Mouse (Mus musculus) thymus, adult 2 months (tissue): Measurements from ENCODE around the gene Stat3.

ENCODE experiments used
- CTCF ChIP-seq: fragments of 200-500 bp; IDR thresholded peaks from 2 replicates; pipeline ENCODE4 v1.5.1; 2012; ENCODE audit warnings: mild to moderate bottlenecking, control low read depth, low read length, moderate library complexity, borderline replicate concordance; ENCODE audit not compliant: control insufficient read depth, poor library complexity, insufficient read depth; ENCODE audit errors: extremely low read depth
- POLR2A ChIP-seq: fragments of 200-500 bp; IDR thresholded peaks from 2 replicates; pipeline ENCODE4 v1.6.1; 2012; ENCODE audit warnings: mild to moderate bottlenecking, low read length, control low read depth, moderate library complexity; ENCODE audit not compliant: control insufficient read depth, poor library complexity, insufficient read depth; ENCODE audit errors: extremely low read depth

GRCm38 (mm10) chr11:100916432-100916971 lies 22.8 kb downstream of the Stat3 start:
- no peak for TF ChIP-seq CTCF
- no peak for TF ChIP-seq POLR2A
